Mouse (Mus musculus) heart, postnatal 36 days (tissue): ENCODE data around the gene Casp12. TPM values are rescaled to one million over a fixed set of nuclear protein-coding genes. Genes with fewer than 3 reads are reported as not detected.

Experiments
- total RNA-seq, 2 experiments: library from RNA; stranded (reverse); gene quantifications; 2 replicates each; pipeline ENCODE4 v1.2.3; 2021

Gene Casp12
- total RNA-seq, 2 experiments from 2014 or later = 5.7 to 7.0 TPM

Other genes starting within 250 kb of the Casp12 start
- 1 to 10 TPM in 1 of 2 experiments, under 1 TPM in 1; 0.97 to 1.7 TPM for gene Casp1, start 46.9 kb upstream of the Casp12 start, total RNA-seq
- 1 to 10 TPM; 3.8 TPM for gene Casp4, start 36.6 kb upstream of the Casp12 start, total RNA-seq